12 mouse cellular contexts compared by ENCODE assay signal in genomic region chr1:188410547-188410946, GRCm38 (mm10).
"Had no signal": no experiment of that assay in that cellular context is flagged by ENCODE, and none has a peak within 500 bp of the region (broad histone marks: within the 10 kb centered on the region; RNA-seq: fewer than 3 reads in every experiment).

No protein-coding gene starts in this region.

- DNase-seq: retina, postnatal 1 day; right cerebral cortex, adult 18-20 months; right cerebral cortex, postnatal 14 days; right cerebral cortex, postnatal 25 days; right cerebral cortex, postnatal 4 days; spleen, adult 18-20 months; thymus, adult 18-20 months; thymus, adult 2 months; thymus, postnatal 14 days; thymus, postnatal 25 days; thymus, postnatal 36 days; thymus, postnatal 4 days had no signal
